Mouse (Mus musculus) hindbrain, embryonic 10.5 days (tissue): Measurements from ENCODE around the gene Prkca. TPM values are rescaled to one million over a fixed set of nuclear protein-coding genes. Genes with fewer than 3 reads are reported as not detected.
A peak's percentile ranks its signal among the peaks of the same experiment; 100 is the strongest.

Experiments
- DNase-seq: peaks from one replicate; pipeline ENCODE4 v3.0.0-alpha.2; 2017; ENCODE audit warnings: low spot score
- H3K27ac ChIP-seq: fragments of 300-500 bp; sonication (generic); 2 replicates; pipeline ENCODE4 v1.5.1; 2016; ENCODE audit warnings: mild to moderate bottlenecking, moderate library complexity
- H3K27me3 ChIP-seq: fragments of 300-500 bp; sonication (generic); 2 replicates; pipeline ENCODE4 v1.6.1; 2016; ENCODE audit warnings: mild to moderate bottlenecking; ENCODE audit not compliant: poor library complexity, insufficient read depth, severe bottlenecking
- H3K36me3 ChIP-seq: fragments of 300-500 bp; sonication (generic); 2 replicates; pipeline ENCODE4 v1.6.1; 2016; ENCODE audit warnings: mild to moderate bottlenecking, moderate library complexity
- H3K4me1 ChIP-seq: fragments of 300-500 bp; sonication (generic); replicated peaks from 2 replicates; pipeline ENCODE4 v1.6.1; 2016; ENCODE audit warnings: mild to moderate bottlenecking
- H3K4me3 ChIP-seq: fragments of 300-500 bp; sonication (generic); 2 replicates; pipeline ENCODE4 v1.5.1; 2016; ENCODE audit warnings: mild to moderate bottlenecking, moderate library complexity
- H3K9me3 ChIP-seq: fragments of 300-500 bp; sonication (generic); 2 replicates; pipeline ENCODE4 v1.6.1; 2016; ENCODE audit warnings: mild to moderate bottlenecking, moderate library complexity
- WGBS: fragments of 180-500 bp; shearing (Covaris S2); methylation state at CpG from one replicate; pipeline ENCODE4 v1.1.7; 2016; 5-methylcytosine and 5-hydroxymethylcytosine counted together
- polyA plus RNA-seq: library from polyadenylated mRNA; unstranded; fragments of >200 nt; fragmentation: Nextera tagmentation; extraction: Ambion mirVana; gene quantifications from 2 replicates; pipeline ENCODE4 v1.2.1, GENCODE M21; 2016

The Prkca gene
- polyA plus RNA-seq, 1 experiment from 2014 or later: 3.4 TPM

DNA sequence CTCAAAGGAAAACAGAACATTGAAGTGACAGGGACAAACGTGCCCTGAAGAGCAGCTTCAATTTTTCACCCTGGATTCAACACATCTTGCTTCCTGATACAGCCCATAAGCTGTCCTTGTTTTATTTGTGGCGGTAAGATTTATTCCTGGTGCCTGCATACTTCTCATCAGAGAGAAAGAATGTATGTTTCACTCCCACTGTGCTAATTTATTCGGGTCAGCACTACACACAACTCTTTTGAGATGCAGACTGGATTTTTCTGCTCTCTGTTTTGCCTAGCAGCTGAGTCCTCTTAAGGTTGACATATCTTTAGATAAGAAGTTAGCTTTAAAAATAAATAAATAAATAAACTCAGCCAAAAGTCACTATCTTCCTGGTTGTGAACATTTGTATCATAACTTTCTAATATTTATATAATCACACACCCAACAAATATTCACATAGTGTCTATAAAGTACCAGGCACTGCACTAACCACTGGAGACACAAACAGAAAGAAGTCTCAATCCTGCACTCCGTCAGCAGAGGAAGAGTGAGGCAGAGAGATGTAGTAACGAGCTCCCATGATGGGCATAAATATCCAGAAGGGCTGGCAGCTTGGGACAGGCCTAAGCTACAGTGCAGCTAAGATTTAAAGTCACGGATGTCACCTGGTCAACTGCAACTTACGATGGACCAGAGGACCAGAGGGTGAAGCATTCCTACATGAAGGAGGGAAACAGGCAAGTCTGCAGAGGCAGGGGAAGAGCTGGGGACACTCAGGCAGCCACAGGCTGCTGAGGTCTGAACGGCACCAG is 9.9 kb downstream of the Prkca start:
- H3K36me3 ChIP-seq: no peaks in the 10 kb centered on the region
- no peak overlapping the region for H3K4me3 ChIP-seq
- H3K4me1 ChIP-seq: peaks cover 17% of the 10 kb centered on the region
- WGBS: 71% methylated on average over 8 of the region's 8 CpGs
- no peak for DNase-seq
- 0 out of 2 replicates have a peak overlapping the region, but pooled peaks have one; percentile 2 for H3K27ac ChIP-seq
- no peaks in the 10 kb centered on the region for H3K27me3 ChIP-seq
- no peaks in the 10 kb centered on the region for H3K9me3 ChIP-seq

DNA sequence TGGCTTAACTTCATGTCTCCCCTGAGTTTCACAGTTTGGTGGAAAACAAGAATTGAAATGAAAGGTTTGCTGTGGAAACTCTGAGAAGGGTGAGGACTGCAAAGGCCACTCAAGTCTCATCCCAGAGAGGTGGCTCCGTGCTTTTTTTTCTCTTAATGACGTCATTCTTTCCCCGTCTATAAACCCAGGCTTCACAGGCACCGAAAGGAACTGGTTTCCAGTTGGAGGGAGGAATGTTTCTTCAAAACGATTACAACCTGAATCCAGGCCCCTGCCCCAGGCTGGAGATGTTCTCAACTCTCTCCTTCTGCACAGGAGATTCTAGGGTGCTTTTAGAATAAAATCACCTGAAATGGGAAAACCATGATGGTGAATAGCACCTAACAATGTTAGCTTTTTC is 10.7 kb downstream of the Prkca start:
- 76% methylated on average over 5 of the region's 5 CpGs for WGBS
- H3K36me3 ChIP-seq: no peaks in the 10 kb centered on the region
- DNase-seq: no peak

DNA sequence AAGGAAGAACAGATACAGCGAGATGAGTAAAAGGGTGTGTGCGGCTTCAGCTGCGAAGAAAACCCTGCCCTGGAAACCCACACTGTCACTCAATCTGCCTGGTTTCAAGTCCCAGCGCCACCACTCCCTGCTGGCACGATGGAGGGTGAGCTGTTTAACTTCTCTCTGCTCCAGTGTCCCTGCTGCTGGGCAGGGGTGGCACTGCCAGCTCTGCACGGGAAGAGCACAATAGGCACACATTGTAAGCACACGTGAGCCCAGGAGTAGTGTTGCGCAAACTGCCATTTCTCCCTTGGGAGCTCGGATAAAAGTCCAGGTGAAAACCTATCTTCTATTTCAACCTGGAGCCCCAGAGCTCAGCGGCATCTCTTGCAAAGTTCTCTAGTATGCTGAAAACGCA is 12.9 kb downstream of the Prkca start:
- 85% methylated on average over 11 of the region's 11 CpGs for WGBS
- H3K4me3 ChIP-seq: no peak overlapping the region
- DNase-seq: no peak
- peaks cover 14% of the 10 kb centered on the region for H3K4me1 ChIP-seq
- H3K9me3 ChIP-seq: no peaks in the 10 kb centered on the region
- H3K27ac ChIP-seq: no peak overlapping the region
- H3K27me3 ChIP-seq: no peaks in the 10 kb centered on the region
- no peaks in the 10 kb centered on the region for H3K36me3 ChIP-seq

More for the DNA sequence above, 10.7 kb downstream of the Prkca start:
- H3K4me3 ChIP-seq: no peak overlapping the region
- no peaks in the 10 kb centered on the region for H3K27me3 ChIP-seq
- H3K4me1 ChIP-seq: peaks cover 17% of the 10 kb centered on the region
- H3K9me3 ChIP-seq: no peaks in the 10 kb centered on the region
- no peak overlapping the region for H3K27ac ChIP-seq

DNA sequence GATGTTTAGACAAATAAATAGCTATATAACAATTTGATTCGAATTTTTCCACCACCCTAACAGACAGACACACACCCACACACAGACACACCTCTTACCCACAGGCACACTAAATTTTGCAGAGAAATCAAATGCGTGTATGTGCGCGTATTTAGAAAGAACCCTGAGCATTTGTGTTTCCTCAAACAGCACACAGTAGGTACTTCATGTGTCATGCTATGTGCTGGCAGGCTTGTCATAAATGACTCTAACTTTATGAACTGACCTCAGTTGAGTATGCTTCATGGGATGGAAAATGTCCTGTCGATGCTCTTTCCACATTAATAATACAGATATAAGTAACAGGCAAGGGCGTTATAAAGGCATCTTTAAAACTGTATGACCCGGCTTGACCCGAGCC is 17.8 kb downstream of the Prkca start:
- Histone ChIP-seq H3K4me1 (no peaks in the 10 kb centered on the region), H3K9me3 (no peaks in the 10 kb centered on the region), H3K36me3 (no peaks in the 10 kb centered on the region), H3K27ac (no peak overlapping the region), H3K4me3 (no peak overlapping the region), H3K27me3 (no peaks in the 10 kb centered on the region)
- 81% methylated on average over 8 of the region's 8 CpGs for WGBS
- no peak for DNase-seq

DNA sequence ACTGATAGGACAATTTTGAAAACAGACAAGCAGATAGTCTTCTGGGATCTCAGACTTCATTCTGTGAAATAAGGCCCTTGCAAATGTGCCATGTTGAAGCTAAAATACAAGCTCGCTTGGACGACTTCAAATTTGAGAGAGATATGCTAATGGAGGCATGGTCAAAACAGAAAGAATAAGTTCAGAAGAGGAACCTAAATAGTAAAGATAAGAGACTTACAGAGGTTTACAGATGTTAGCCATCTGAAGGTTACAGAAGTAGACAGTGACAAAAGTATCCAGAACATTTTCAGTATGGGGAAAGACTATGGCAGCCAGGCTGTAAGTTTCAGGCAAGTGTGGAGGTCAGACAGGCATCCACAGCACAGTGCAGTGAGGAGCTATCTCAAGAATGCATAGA is 21.6 kb downstream of the Prkca start:
- 89% methylated on average over 2 of the region's 2 CpGs for WGBS
- Histone ChIP-seq H3K27me3 (no peaks in the 10 kb centered on the region), H3K36me3 (no peaks in the 10 kb centered on the region), H3K4me3 (no peak overlapping the region), H3K4me1 (no peaks in the 10 kb centered on the region), H3K9me3 (no peaks in the 10 kb centered on the region), H3K27ac (no peak overlapping the region)
- no peak for DNase-seq

DNA sequence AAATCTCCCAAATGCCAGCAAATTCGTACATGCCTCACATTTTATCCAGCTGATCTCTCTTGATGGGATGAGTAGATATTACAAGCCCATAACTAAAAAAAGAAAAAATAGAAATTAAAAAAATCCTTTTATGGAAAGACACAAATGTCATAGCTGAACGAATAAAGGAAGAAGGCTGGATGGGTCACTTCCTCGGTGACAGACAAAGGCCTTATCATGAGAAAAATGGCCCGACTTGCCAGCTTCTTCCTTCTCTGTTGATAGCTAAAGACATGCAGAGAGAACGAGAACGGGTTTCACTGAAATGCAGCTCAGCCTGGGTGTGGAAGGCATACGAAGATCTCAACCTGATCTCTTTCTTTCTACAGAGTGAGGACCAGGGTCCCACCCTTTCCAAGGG is 23.2 kb downstream of the Prkca start:
- no peak for DNase-seq
- H3K4me1 ChIP-seq: no peaks in the 10 kb centered on the region
- no peaks in the 10 kb centered on the region for H3K27me3 ChIP-seq
- H3K4me3 ChIP-seq: no peak overlapping the region
- H3K36me3 ChIP-seq: no peaks in the 10 kb centered on the region
- no peaks in the 10 kb centered on the region for H3K9me3 ChIP-seq
- H3K27ac ChIP-seq: no peak overlapping the region
- 82% methylated on average over 7 of the region's 7 CpGs for WGBS

DNA sequence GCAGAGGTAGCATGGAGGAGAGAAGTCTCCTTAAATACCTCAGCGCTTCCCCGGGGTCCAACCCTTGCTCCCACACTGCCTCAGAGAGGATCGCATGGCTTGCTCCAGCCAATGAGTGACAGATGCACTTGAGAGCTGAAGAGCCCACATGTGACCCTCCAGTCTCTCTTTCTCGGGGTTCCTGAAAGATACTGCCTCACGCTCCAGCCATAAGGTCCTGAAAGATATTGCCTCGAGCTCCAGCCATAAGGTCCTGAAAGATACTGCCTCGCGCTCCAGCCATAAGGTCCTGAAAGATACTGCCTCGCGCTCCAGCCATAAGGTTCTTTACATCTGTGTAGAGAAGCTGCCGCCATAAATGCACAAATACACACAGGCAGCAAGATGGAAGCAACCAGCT is 24.6 kb downstream of the Prkca start:
- DNase-seq: no peak
- Histone ChIP-seq H3K4me3 (no peak overlapping the region), H3K27me3 (no peaks in the 10 kb centered on the region), H3K27ac (no peak overlapping the region; the same call in 1 of the 2 replicates), H3K36me3 (no peaks in the 10 kb centered on the region), H3K4me1 (no peaks in the 10 kb centered on the region), H3K9me3 (no peaks in the 10 kb centered on the region)
- 88% methylated on average over 11 of the region's 11 CpGs for WGBS

DNA sequence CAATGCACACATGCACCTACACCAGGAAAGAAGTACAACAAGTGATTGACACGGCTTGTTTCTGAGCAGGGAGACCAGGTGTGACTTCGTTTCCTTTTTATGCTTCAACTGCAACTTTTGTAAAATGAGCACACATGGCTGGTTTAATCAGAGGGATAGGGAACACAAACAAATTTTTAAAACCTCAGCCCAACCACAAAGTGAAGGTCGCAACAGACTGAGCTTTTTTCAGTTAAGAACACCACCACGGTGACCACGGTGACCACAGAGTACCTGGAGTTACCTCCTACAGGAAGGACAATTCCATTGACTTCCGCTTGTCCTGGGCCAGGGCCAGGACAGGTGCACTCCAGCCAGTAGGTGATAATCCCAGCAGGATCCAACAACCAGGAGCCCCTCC is 25.9 kb downstream of the Prkca start:
- no peaks in the 10 kb centered on the region for H3K36me3 ChIP-seq
- H3K4me3 ChIP-seq: no peak overlapping the region
- 83% methylated on average over 6 of the region's 6 CpGs for WGBS
- no peaks in the 10 kb centered on the region for H3K9me3 ChIP-seq
- H3K27ac ChIP-seq: no peak overlapping the region
- no peak for DNase-seq
- H3K27me3 ChIP-seq: no peaks in the 10 kb centered on the region
- H3K4me1 ChIP-seq: no peaks in the 10 kb centered on the region

DNA sequence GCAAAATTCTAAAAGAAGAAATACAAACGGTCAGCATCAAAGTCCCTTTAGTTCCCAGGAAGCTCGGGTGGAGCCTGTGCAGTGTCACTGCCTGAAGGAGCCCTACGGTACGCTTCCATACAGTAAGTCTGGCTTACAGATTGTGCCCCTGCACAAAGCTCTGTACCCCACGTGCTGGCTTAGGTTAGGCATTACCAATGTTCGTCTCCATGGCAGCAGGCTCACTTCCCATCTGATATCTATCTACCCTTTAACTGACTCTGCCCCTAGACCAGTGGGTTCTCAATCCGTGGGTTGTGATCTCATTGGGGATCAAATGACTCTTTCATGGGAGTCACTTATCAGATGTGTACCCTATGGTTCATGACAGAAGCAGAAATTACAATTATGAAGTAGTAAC is 28.0 kb downstream of the Prkca start:
- 90% methylated on average over 7 of the region's 7 CpGs for WGBS
- H3K36me3 ChIP-seq: no peaks in the 10 kb centered on the region
- H3K4me1 ChIP-seq: no peaks in the 10 kb centered on the region
- no peak for DNase-seq
- H3K9me3 ChIP-seq: no peaks in the 10 kb centered on the region
- no peak overlapping the region for H3K4me3 ChIP-seq
- no peaks in the 10 kb centered on the region for H3K27me3 ChIP-seq
- no peak overlapping the region for H3K27ac ChIP-seq

DNA sequence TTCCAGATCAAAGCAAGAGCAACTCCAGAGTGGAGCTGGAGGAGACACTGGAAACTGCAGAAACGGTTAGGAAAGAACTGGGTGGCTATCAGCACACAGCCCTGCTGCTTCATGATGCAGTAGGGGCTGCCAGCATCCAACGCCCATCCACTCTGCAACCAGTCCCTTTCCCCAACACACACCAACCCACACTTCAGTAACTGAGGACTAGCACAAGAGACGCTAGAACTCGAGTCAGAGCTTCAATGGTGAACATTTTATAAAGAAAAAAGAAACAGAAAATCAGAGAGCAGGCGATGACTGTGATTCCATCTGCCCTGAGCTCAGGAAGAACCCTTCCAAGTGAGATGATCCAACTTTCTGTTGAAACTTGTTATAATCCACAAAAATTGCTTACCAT is 31.2 kb downstream of the Prkca start:
- Histone ChIP-seq H3K27me3 (no peaks in the 10 kb centered on the region), H3K9me3 (no peaks in the 10 kb centered on the region), H3K27ac (no peak overlapping the region), H3K4me3 (no peak overlapping the region), H3K4me1 (no peaks in the 10 kb centered on the region), H3K36me3 (no peaks in the 10 kb centered on the region)
- WGBS: 76% methylated on average over 5 of the region's 5 CpGs
- DNase-seq: no peak

DNA sequence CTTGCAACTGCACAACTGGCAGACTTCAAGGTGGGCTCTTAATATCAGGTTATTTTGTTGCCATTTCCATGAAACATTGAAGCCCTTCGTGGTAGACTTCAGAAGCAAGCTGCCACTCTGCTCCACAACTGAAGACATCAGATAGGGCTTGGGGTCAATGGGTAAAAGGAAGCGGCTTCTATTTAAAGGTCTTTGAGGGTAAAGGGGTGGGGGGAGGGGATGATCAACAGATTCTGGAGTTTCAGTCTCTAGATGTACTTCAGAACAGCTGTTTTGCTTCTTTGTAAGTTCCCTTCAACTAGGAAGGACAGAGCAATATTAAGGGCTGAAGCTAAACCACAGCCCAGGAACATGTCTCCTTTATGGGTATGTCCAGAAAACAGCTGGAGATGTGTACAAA is 31.8 kb downstream of the Prkca start:
- H3K27me3 ChIP-seq: no peaks in the 10 kb centered on the region
- H3K27ac ChIP-seq: no peak overlapping the region
- H3K9me3 ChIP-seq: no peaks in the 10 kb centered on the region
- H3K36me3 ChIP-seq: no peaks in the 10 kb centered on the region
- WGBS: 75% methylated on average over 2 of the region's 2 CpGs
- H3K4me3 ChIP-seq: no peak overlapping the region
- no peak for DNase-seq
- no peaks in the 10 kb centered on the region for H3K4me1 ChIP-seq

DNA sequence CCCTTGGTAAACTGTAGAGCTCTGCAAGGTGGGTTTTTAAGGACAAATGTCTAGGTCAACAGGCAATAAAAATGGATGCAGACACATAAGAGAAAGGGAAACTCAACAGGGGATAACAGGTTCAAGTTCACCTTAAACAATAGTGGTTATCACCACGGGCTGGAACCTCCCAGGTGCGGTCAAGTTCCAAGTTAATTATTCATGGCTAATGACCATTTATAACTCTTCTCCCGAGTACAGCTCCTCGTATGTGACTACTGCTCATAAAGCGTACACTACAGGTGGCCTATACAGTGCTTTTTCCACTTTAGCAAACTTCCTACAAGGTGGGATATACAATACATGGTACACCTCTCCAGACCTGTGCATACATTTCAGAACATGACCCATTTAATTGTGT is 33.9 kb downstream of the Prkca start:
- DNase-seq: no peak
- no peak overlapping the region for H3K27ac ChIP-seq
- 91% methylated on average over 5 of the region's 5 CpGs for WGBS
- H3K9me3 ChIP-seq: no peaks in the 10 kb centered on the region
- no peak overlapping the region for H3K4me3 ChIP-seq
- H3K27me3 ChIP-seq: no peaks in the 10 kb centered on the region
- no peaks in the 10 kb centered on the region for H3K36me3 ChIP-seq
- no peaks in the 10 kb centered on the region for H3K4me1 ChIP-seq

DNA sequence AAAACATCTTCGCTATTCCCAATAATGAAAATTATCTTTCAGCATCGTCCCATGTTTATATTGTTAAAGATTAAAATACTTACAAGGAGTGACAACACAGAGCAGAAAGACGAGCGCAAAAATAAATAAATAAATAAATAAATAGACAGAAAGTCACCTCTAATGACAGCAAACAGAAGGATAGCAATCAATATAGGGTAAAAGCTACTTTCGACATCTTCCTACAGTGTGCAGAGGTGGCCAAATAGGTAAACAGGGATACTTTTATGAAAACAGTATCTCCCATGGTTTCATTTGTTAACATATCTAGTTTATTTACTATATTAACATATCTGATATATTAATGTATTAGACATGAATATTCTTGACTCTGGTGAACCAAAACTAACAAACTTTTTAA is 35.5 kb downstream of the Prkca start:
- no peak overlapping the region for H3K27ac ChIP-seq
- H3K4me1 ChIP-seq: no peaks in the 10 kb centered on the region
- no peaks in the 10 kb centered on the region for H3K9me3 ChIP-seq
- no peak overlapping the region for H3K4me3 ChIP-seq
- 93% methylated on average over 5 of the region's 5 CpGs for WGBS
- no peaks in the 10 kb centered on the region for H3K27me3 ChIP-seq
- no peak for DNase-seq
- H3K36me3 ChIP-seq: no peaks in the 10 kb centered on the region

DNA sequence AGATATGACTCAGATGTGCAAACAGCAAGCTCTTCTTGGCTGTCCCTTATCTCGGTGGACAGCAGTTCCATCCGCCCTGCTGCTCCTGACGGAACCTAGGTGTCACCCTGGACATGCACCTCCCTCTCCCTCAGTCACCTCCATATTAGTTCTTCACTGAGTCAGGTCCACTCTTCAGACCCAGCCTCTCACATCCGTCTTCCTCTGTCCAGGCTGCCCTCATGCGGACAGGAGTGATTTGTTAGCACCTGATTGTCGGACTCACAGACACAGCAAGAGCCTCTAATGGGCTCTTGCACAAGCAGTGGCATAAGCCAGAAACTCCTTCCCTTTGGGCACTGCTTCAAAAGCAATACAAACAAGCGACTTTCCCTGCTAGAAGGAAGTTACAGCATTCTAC is 36.5 kb downstream of the Prkca start:
- Histone ChIP-seq H3K36me3 (no peaks in the 10 kb centered on the region), H3K27me3 (no peaks in the 10 kb centered on the region), H3K27ac (no peak overlapping the region), H3K4me1 (no peaks in the 10 kb centered on the region), H3K9me3 (no peaks in the 10 kb centered on the region), H3K4me3 (no peak overlapping the region)
- WGBS: 85% methylated on average over 7 of the region's 7 CpGs
- no peak for DNase-seq
